Mouse (Mus musculus): ENCODE measurements around the gene Cdkl3.

Gene Cdkl3

DNA sequence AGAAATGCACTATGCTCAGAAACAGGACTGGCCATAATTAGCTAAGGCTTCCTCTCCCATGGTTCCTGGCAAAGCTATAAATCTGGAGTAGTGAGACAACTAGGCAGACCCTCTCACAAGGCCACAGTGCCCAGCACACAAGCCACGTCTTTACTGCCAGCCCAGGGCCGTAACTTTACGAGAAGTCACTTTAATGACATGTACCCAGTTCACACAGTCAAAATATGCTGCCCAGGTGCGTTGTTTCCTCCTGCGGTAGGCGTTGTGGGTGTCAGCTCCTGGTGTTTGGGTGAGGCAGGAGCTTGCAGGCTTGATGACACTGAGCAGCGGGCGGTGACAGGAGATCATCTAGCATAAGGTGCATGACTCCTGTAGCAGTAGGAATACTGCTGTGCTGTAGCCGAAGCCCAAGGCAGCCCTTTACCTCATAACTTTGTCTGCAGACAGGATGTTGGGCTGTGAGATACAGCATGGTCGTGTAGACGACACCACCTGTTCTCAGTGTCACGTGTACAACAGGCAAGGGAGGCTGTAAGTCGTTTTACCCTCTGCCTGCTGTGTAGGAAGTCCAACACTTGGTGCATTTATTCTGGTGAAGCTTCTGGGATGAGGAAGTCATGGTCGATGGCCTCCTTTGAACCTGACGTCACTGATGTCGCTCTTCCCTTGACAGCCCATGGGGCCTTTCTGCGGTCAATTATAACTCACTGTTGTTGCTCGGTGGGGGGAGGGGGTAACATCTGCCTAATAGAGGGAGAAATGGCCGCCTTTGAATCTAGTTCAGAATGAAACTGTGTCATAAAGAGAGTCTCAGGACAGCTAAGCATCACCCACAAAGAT lies 72.0 kb downstream of the Cdkl3 start:
- in situ Hi-C loops (cut with MboI; ENCODE audit: low sequenced_read_pairs): no loop called here

DNA sequence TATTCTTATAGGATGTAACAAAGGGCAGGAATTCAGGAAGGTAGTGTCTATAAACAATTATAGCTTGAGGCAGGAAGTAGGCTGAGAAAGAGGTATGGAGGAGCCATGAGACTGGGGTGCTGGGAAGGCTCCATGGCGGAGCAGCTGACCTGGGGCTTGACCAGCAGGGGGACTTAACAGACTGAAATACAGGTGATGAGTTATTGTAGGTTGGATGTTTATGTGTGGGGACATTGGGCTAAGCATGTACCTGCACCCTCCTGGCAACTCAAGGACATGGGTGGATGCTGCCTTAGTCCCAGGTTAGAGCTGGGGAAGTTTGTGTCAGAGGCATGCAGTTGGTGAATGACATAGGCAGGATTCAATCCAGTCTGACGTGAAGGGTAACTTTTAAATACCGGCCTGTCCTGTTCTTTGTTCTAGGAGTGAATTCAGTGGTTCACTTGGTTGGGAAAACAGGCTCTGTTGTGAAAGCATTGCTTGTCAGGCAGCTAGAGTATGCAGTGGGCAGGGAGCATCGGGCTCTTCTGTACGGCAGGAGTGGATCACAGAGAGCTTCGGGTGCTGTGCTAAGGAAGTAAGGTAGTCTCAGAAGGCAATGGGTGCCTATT lies 72.8 kb downstream of the Cdkl3 start:
- in situ Hi-C loops (cut with MboI; ENCODE audit: low sequenced_read_pairs): no loop called here

DNA sequence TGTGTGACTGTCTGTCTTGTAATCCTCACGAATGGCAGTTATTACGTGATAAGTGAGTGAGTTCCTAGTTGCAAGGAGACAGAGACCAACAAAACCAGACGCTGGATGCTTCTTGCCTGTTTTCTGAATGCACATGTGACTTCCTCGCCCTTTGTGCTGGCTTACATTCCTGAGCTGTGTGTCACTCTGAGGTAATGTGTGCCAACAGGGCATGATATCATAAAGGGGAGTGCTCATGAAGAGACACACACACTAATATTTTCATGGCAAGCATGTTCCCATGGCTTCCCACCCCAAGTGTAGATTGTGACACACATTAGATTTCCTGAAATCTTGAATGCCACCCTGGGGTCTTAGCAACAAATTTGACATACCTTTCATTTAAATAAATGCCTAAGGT lies 73.9 kb downstream of the Cdkl3 start:
- in situ Hi-C loops (cut with MboI; ENCODE audit: low sequenced_read_pairs): no loop called here

DNA sequence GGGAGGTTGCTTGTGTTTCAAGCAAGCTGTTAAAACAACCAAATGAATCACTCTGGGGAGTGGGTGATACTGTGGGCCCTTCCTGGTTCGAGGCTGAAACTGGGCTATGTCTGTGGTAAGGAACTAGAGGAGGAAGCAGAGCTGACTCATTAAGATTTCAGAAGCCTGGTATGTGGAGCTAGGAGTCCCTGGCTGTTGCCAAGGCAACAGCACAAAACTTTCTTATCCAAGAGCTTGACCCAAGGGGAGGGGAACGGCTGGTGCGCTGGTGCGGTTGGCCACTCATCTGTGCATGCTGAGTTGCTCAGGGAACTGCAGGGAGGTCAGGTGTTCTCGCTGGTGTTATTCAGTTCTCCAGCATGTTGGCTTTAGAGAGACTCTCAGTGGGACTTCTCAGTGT lies 76.0 kb downstream of the Cdkl3 start:
- in situ Hi-C loops (cut with MboI; ENCODE audit: low sequenced_read_pairs): no loop called here

DNA sequence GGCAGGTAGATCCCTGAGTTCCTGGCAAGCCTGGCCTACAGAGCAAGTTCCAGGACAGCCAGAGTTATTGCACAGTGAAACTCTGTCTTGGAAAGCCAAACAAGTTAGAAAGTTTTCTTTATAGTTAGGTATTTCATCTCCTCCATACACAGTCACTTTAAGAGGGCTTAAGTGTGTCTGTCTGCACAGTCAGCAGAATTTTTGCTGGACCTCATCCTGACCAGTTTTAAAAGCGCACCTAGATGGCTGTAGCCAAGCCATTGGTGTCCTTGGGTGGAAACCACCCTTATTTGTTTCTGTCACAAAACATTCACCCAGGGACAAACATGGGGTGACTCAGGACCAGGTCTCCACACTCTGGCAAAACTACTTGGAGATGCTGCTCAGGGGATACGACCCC lies 76.6 kb downstream of the Cdkl3 start:
- in situ Hi-C loops (cut with MboI; ENCODE audit: low sequenced_read_pairs): no loop called here

DNA sequence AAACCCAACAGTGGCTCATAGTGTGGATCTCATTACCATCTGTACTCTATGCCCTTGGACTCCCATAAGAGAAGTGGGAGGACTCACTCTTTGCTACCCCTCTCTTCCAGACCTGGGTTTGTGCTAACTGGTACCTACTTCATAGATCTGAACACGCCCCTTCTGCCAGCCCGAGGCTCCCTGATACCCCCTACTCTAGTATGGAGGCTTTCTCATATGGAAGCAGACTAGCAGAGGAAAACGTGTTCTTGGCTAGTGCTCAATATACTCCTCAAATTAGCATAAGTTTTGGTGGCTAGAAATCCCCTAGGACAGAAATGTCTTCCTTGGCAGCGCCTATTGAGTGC lies 81.8 kb downstream of the Cdkl3 start:
- in situ Hi-C loops (cut with MboI; ENCODE audit: low sequenced_read_pairs): no loop called here

DNA sequence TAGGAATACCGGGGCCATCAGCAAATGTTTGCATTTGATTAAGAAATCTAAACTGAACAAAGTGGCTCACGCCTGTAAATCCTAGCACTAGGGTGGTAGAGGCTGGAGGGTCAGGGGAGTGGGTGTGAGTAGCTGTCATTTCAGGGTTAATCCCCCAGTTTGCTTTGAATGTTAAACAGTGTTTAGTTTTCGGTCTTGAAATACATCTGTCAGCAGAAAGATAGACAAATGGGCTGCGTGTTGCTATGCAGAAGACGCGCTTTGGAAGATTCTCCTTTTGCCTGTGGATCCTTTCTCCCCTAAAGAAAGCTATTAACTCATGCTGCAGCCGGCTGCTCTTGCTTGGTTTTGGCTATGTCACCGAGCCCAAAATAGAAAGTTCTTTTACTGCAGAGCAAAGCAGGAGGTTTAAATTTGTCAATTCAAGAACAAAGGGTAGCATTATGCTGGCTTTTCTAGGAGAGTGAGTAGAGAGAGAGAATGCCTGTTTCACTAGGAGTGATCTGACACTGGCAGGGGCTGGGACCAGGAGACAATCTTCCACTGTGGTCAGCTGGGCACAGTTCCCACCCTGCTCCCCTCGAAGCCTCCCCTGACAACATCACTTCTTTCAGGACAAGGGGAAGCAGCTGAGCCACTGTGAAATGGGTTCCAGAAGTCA lies 82.3 kb downstream of the Cdkl3 start:
- in situ Hi-C loops (cut with MboI; ENCODE audit: low sequenced_read_pairs): no loop called here

DNA sequence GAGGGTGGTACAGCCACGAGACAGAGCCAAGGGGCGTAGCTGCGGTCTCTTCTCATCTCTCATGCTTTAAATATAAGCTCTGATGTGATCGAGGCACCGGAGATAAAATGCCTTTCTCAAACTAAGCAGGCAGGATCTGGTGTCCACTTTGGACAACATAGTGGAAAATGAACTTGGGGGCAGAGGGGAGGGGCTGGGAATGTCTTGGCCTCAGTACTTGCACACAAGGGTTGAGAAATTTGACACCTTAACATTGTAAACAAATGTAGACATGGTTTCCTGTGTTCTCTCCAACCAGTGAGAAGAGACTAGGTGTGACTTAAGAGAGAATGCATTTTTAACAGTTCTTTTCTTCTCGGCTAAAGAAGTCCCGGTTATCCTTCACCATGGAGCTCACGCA lies 85.3 kb downstream of the Cdkl3 start:
- in situ Hi-C loops (cut with MboI; ENCODE audit: low sequenced_read_pairs): no loop called here

DNA sequence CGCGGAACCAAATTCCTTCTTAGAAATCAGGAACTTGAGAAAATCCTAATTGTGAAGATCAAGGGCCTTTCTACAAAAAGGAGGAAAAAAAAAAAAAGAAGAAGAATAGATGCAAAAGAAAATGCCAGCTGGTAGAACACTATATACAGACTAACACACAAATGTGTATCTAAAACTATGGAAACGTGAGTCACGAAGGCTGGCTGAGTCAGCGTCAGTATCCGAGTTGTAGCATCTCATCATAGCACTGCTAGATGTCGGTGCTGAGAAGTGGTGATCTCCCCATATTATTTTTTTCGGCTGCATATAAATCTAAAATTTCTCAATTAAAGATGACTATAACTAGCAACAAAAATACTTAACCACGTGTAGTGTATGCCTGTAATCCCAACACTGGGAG lies 87.2 kb downstream of the Cdkl3 start:
- in situ Hi-C loops (cut with MboI; ENCODE audit: low sequenced_read_pairs): no loop called here

DNA sequence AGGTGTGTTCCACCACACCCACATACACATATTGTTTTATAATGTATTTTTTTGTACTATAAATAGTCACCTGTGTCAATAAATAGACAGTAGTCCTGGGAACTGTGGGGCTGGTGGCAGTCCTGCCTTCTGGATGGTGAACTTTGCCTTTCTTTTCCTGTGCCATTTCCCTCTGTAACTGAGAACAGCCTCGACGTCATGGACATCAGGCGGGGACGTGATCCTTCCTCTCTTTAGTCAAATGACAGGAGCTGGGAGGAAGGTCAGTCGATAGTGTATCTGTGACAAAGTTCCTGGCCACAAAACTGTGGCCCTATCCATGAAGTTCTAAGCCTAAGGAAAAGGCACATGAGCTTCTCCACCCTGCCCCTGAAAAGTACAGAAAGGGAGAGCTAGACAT lies 90.5 kb downstream of the Cdkl3 start:
- in situ Hi-C loops (cut with MboI; ENCODE audit: low sequenced_read_pairs): no loop called here

DNA sequence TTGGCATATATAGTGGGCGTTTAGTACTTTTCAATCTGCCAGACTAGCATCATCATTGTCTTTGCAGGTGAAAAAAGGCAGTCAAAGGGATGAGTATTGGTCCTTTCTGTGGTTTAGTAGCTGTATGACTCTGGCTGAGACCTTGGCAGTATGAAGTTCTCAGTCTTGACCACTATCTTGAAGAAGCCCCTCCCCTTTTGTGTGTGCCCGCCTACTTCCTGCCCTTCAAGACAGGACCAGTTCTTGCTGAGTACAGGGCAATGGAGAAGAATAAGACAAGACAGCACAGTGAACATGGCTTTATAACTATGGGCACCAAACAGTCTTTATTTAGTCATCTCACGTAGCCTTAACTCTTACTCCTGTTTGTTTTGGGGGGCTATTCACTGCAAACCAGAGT lies 93.0 kb downstream of the Cdkl3 start:
- in situ Hi-C loops (cut with MboI; ENCODE audit: low sequenced_read_pairs): no loop called here

DNA sequence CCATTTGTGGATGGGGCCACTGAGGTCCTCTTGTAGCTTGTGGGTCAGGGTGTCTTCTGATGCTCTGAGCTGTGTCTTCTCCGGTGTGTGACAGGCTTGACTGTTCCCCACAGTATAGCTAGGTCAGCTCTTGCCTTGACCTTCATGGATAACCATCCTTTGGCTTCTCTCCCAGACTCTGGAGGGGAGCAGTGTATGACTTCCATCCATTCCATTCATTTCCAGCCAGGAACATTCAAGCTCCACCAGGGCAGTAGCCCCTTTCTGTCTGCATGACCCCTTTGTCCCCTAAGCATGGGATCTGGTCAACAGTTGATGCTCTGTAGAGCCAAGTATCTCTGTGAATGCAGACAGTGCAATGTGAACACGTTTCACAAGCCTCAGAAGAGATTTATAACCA lies 93.6 kb downstream of the Cdkl3 start:
- in situ Hi-C loops (cut with MboI; ENCODE audit: low sequenced_read_pairs): no loop called here

DNA sequence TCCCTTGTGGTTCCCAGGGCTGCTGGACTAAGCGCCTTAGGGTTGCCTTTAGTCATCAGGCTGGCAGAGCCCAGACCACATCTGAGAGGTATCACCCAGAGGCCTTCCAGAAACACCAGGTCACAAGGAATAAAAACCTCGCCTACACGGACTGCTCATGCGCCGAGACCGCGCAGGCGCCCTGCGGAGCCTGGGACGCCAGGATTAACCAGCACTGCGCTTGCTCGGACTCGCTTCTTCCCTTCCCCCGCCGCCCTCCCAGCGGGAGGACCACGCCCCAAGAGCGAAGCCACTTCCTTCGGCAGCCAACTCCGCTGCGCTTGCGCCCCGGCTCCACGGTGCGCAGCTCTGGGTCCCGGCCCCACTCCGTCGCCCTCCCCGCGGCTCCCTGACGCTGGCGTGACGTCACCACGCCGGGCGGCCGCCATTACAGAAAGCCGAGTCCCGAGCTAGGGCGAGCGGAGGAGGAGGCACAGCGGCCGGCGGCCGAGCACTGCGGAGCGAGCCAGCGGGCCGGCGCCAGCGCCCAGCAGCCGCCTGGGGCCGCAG lies 94.5 kb downstream of the Cdkl3 start, which contains the start of gene Ppp2ca:
Gene Ppp2ca, plus strand, starts transcription at position 284 of the 549 bp plus-strand sequence.
- in situ Hi-C loops (cut with MboI; ENCODE audit: low sequenced_read_pairs): no loop called here

DNA sequence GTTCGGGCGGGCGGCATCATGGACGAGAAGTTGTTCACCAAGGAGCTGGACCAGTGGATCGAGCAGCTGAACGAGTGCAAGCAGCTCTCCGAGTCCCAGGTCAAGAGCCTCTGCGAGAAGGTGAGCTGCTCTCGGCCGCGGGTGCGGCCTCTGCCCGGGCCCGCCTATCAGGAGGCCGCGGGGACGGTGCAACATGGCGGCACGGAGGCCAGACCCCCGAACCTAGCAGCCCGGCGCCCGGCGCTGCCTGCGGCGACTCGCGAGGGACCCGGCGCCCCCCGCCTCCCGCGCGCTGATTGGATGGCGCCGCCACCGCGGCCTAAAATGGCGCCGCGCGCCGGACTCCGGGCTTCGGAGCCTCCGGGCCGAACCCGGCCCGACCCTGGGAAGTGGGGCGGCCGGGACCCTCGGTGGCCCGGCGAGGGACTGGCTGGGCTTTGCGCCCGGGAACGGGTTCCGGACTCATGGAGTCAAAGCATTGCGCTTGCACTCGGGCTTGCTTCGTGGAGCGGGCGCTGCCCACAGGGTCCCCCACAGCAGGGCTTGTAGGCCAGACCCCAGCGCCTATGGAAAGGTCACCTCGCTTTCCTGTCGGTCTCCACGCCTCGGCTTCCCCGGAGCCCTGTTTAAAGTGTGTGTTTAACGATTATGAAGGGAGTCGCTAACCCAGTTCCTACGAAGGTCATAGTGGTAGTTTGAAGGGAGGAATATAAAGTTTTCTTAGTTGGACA lies 95.2 kb downstream of the Cdkl3 start:
- in situ Hi-C loops (cut with MboI; ENCODE audit: low sequenced_read_pairs): no loop called here

DNA sequence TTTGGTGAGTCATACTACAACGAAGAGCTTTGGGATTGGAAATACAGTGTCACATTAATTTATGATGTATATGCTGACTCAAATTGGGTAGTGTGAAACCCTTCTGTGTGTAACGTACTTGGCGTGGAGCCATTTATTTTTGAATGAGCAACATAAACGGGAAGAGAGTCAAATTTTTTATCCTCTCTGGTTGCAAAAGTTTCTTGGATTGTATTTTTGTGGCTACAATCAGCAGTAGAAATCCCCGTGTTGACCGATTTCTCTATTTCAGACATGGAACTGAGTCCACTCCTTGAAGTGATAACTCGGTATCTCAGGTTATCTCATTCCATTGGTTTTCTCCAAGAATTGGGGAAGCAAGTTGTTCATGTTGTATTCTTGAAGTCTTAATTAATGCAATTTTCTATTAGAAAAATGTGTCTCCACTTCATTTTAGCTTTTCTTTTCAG lies 95.8 kb downstream of the Cdkl3 start:
- in situ Hi-C loops (cut with MboI; ENCODE audit: low sequenced_read_pairs): no loop called here

DNA sequence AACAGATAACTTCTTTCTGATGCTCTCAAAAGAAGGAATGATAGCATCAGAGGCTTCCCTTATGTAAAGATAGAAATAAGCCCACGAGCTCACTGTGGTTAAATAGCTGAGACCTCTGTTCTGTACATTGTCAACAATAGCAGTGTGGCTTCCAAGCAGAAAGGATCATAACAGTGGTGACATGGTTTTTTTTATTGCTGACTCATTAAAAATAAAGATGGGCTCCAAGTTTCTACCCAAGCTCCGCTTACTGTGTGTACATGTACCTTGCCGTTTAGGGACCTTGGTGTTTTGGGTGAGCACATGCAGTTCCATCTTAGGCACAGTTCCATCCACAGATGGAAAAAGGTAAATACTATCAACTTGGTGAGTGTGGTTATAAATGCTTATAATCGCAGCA lies 99.0 kb downstream of the Cdkl3 start:
- in situ Hi-C loops (cut with MboI; ENCODE audit: low sequenced_read_pairs): no loop called here

DNA sequence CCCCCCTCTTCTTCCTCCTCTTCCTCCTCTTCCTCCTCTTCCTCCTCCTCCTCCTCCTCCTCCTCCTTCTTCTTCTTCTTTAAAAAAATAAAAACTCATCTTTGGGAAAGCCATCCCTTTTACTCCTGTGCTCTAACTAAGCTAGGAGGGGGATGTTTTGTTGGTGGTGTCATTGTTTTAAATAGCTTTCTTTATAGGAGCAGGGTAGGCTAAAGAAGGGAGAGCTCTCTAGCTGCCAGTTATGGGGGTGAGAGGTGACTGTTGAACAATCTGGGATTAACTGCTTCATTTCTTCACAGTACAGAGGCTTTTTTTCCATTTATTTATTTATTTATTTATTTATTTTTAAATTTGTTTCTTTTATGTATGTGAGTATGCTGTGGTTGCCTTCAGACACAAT lies 101.5 kb downstream of the Cdkl3 start:
- in situ Hi-C loops (cut with MboI; ENCODE audit: low sequenced_read_pairs): no loop called here

DNA sequence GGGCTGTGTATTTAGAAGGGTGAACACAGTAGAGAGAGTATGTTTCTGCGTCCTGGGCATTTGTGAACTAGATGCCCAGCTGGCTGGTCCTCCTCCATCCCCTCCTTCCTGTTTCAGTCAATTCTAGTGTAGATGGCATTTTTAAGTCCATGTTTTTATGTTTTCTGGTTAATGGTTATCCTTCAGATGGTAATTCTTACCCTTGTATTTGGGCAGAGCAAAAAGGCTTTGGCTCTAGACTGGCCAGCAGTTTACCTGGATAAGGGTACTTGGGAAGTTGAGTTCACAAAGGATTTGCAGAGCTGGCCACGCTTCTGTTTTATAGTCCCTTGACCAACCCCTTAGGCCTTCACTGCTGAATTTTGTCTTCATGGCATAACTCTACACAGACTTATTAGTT lies 102.0 kb downstream of the Cdkl3 start:
- in situ Hi-C loops (cut with MboI; ENCODE audit: low sequenced_read_pairs): no loop called here

DNA sequence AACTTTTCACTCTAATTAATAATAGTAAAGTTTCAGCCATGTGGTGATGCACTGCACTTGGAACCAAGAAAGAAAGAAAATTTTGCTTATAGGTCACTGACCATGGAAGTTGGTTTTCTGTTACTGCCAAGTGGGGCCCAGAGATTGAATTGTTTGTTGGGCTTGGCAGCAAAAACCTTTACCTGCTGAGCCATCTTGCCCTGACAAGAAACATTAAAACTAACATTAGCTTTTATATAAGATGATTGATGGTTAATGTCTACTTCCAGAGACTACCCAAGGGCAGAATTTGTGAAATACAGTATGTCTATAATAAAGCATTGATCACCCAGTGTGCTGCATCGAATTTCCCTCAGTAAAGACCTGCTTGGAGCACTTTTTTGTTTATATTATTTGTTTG lies 102.4 kb downstream of the Cdkl3 start:
- in situ Hi-C loops (cut with MboI; ENCODE audit: low sequenced_read_pairs): no loop called here

DNA sequence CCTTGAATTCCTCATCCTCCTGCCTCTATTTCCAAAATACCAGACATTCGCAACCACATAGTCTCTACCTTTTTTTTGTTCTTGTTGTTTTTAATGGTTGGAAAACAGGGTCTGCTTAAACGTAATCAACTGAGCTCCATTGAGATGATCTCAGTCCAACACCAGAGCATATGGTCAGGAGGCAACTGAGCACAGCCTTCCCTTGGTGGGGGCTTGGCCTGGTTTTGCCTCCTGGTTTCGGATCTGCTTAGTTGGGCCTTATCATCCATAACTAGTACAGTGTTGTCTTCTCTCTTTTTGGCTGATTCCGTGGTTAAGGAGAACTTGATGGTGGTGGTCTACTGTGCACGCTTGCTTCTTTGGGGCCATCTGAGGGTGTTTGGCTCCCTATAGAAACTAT lies 104.8 kb downstream of the Cdkl3 start:
- in situ Hi-C loops (cut with MboI; ENCODE audit: low sequenced_read_pairs): no loop called here

DNA sequence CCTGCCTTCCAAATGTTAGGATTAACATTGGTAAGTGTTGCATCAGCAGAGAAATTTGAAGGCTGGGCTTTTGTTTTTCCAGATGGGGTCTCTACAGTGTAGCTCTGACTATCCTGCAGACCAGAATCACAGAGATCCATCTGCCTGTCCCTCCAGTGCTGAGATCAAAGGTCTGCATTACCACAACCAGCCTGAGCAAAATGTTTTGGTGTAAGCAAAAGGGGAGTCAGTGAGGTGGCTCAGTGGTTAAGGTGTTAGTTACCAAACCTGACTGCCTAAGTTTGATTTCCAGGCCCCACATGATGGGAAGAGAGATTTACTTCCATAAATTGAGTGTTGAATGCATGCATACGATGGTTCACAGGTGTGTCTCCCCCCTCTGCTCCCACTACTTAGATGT lies 105.4 kb downstream of the Cdkl3 start:
- in situ Hi-C loops (cut with MboI; ENCODE audit: low sequenced_read_pairs): no loop called here
